Mouse (Mus musculus) erythroblast, embryonic 14.5 days (primary cell): ENCODE data around the gene Atg14. TPM values are rescaled to one million over a fixed set of nuclear protein-coding genes. Genes with fewer than 3 reads are reported as not detected.
"Not testable (repeated sequence)": the region's sequence is repeated elsewhere in the genome, so short reads cannot be mapped to it uniquely, and the experiment has no call there.

Experiments
- H3K27me3 ChIP-seq: 2 replicates; pipeline ENCODE4 v1.6.1; 2012; ENCODE audit warnings: inconsistent platforms; ENCODE audit not compliant: control insufficient read depth
- H3K36me3 ChIP-seq: 2 replicates; pipeline ENCODE4 v1.6.1; 2012; ENCODE audit warnings: mild to moderate bottlenecking, inconsistent platforms; ENCODE audit not compliant: control insufficient read depth
- H3K4me1 ChIP-seq: 2 replicates; pipeline ENCODE4 v1.6.1; 2012; ENCODE audit warnings: inconsistent platforms; ENCODE audit not compliant: control insufficient read depth
- H3K4me3 ChIP-seq: replicated peaks from 2 replicates; pipeline ENCODE3; 2012; ENCODE audit warnings: moderate library complexity, mild to moderate bottlenecking, inconsistent platforms
- H3K9me3 ChIP-seq: 2 replicates; pipeline ENCODE4 v1.6.1; 2012; ENCODE audit warnings: low read length, inconsistent platforms, mixed read lengths; ENCODE audit not compliant: control insufficient read depth
- GATA1 ChIP-seq: IDR thresholded peaks from 2 replicates; pipeline ENCODE4 v1.6.1; 2012; ENCODE audit warnings: low read length, inconsistent platforms, mixed read lengths
- TAL1 ChIP-seq: IDR thresholded peaks from 3 replicates; pipeline ENCODE4 v1.6.1; 2012; ENCODE audit warnings: low read length, inconsistent platforms, mixed read lengths
- polyA plus RNA-seq: library from polyadenylated mRNA; stranded (reverse); fragments of >175 nt; gene quantifications from 2 replicates; pipeline ENCODE4 v1.2.3, GENCODE M21; 2012

Gene Atg14
- polyA plus RNA-seq, 1 experiment, result 5.0 TPM

DNA sequence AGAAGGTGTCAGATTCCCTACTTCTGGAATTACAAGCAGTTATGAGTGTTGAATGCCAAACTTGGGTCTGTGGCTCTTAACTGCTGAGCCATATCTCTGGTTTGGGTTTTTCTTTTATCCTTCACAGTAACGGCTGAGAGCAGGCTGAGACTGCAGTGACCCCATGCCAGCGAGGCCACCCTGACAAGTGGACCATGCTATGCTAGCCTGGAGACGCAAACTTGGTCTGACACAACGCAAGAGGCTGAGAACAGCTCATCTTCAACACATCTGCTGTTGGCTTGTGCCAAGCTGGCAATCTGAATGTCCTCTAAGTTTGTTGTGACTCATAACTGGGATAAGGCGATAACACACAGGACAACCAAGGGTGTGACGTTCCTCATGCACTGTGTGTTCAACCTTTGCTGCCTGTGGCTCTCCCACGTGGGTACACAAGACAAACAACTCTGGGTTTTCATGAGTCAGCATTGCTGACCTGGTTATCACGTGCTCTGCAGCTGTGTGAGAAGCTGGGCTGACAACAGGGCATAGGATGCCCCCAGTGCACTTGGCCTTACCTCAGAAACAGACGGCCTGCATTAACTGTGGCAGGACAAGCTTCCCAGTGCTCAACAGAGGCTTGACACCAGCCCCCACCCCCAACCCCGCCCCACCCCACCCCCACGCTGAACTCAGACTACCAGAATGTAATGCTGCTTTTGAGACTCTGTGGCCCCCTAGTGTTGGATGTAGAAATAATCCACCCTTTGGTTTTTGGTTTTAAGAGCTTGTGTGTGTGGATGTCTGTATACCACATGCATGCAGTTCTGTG lies 36.9 kb downstream of the Atg14 start:
- no peaks in the 10 kb centered on the region for H3K27me3 ChIP-seq
- H3K9me3 ChIP-seq, result no peaks in the 10 kb centered on the region
- peaks cover 70% of the 10 kb centered on the region for H3K36me3 ChIP-seq
- peak; percentile 89 for TF ChIP-seq TAL1
- TF ChIP-seq GATA1, result peak; percentile 86
- H3K4me1 ChIP-seq, result peaks cover 64% of the 10 kb centered on the region
- H3K4me3 ChIP-seq, result peak overlapping the region; percentile 40

DNA sequence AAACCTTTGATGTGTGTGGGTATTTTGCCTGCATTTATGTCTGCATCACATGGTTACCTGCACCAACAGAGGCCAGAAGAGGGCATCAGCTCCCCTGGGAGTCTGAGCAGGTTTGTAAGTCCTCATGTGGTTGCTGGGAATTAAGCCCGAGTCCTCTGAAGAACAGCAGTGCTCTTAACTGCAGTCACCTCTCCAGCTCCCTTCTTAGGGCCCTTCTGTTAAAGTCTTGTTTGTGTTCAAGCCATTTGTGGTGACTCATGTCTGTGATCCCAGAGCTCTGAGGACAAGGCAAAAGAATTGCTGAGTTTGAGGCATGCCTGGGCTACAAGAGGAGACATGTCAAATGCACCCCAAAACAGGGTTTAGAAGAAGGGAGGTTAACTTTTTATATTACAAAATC lies 38.0 kb downstream of the Atg14 start:
- peaks cover 81% of the 10 kb centered on the region for H3K36me3 ChIP-seq
- no peaks in the 10 kb centered on the region for H3K27me3 ChIP-seq
- peaks cover 66% of the 10 kb centered on the region for H3K4me1 ChIP-seq
- H3K9me3 ChIP-seq, result no peaks in the 10 kb centered on the region
- H3K4me3 ChIP-seq, result no peak overlapping the region
- no peak for TF ChIP-seq GATA1
- no peak for TF ChIP-seq TAL1

DNA sequence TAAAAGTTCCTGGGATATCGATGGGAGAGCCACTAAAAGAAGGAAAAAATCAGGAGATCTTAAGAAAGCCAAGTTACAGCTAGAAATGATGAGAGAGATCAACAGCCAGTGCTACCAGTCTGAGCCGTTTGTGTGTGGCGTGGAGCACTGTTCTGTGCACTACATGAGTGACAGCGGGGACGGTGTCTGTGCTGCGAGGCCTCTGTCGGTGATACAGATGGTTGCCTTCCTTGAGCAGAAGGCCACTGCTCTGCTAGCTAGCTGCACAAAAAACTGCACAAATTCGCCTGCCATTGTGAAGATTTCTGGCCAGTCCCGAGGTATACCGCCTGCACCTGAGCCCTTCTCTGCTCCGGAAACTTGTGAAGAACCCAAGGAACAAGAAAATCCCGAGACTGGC lies 40.9 kb downstream of the Atg14 start:
- not testable (repeated sequence) for H3K9me3 ChIP-seq, H3K4me3 ChIP-seq, H3K27me3 ChIP-seq
- Histone ChIP-seq H3K4me1 (peaks cover 77% of the 10 kb centered on the region), H3K36me3 (peaks cover 98% of the 10 kb centered on the region)

DNA sequence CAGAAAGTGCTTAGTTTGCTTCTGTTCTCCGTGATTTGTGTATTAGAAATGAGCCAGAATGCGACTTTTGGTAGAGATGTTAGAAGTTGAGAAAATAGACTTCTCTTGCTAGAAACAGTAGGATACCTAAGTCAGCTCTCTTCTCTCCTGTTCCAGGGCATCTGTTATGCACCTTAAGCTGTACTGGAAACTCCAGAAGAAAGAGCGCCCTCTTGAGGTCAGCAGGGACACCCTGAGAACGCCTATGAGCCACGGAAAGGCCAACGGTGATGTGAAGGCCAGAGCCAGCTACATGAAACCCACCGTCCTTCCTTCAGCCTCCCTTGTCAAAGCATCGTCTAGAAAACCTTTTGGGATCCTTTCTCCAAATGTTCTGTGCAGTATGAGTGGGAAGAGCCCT lies 41.4 kb downstream of the Atg14 start:
- Histone ChIP-seq H3K4me1 (peaks cover 77% of the 10 kb centered on the region), H3K9me3 (no peaks in the 10 kb centered on the region), H3K36me3 (peaks cover 98% of the 10 kb centered on the region), H3K4me3 (no peak overlapping the region), H3K27me3 (no peaks in the 10 kb centered on the region)
- TF ChIP-seq TAL1 (no peak), GATA1 (no peak)

DNA sequence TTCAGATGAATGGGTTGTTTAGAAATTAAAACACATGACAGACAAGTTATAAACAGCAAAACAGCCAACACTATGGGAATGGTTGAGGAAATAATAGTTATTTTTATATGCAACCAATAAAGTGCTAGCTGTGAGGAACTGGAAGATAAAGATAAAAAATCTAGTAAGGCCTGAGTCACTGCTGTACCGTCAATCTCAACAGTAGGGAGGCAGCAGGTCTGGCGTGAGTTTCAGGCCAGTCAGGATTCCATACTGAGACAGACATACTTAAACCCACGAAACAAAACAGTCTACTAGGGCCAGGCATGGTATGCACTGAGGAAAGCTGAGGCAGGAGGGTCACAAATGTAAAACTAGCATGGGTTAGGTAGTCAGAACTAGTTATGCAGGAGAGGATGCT lies 42.2 kb downstream of the Atg14 start:
- H3K4me1 ChIP-seq, result peaks cover 73% of the 10 kb centered on the region
- peak overlapping the region; percentile 23 for H3K4me3 ChIP-seq
- H3K27me3 ChIP-seq, result no peaks in the 10 kb centered on the region
- H3K36me3 ChIP-seq, result peaks cover 93% of the 10 kb centered on the region
- no peaks in the 10 kb centered on the region for H3K9me3 ChIP-seq
- TF ChIP-seq GATA1, result no peak
- TF ChIP-seq TAL1, result no peak

DNA sequence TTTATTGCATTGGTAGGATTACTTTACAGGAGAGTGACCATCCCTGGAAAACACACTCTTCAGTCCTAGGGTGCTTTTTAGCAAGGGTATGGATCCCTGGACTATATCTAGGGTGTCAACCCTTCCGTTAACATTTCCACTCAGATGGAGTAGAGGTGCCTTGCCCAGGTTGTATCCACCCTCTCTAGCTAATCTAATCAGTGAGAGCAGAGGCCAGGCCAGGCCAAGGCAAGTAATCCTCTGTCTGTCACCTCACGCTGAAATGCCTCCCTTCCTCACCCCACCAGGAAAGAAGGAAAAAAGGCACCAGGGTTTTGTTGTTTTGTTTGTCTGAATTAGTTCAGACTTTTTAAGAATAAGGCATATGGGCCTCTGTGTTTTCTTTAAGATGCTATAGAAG lies 42.6 kb downstream of the Atg14 start:
- TF ChIP-seq GATA1, result peak; percentile 69
- TF ChIP-seq TAL1, result peak; percentile 57
- Histone ChIP-seq H3K36me3 (peaks cover 88% of the 10 kb centered on the region), H3K4me3 (peak overlapping the region; percentile 21), H3K4me1 (peaks cover 68% of the 10 kb centered on the region), H3K9me3 (no peaks in the 10 kb centered on the region), H3K27me3 (no peaks in the 10 kb centered on the region)

DNA sequence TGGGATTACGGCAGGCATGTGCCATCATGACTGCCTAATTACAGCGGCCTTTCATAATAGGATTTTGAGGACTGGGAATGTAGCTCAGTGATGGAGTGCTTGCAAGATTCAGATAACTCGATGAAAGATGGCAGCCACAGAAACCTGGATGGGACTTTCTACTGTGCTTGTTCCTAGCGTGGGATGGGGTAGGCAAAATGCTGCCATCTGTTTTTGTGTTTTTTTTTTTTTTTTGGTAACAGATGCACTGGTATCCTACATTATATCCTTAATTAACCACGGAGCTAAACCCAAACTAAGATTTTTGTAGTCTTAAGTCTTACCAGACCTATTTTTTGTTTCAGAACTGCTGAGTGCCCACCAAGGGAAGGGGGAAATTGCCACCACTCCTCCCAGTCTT lies 44.6 kb downstream of the Atg14 start:
- TF ChIP-seq TAL1, result no peak
- TF ChIP-seq GATA1, result no peak
- Histone ChIP-seq H3K9me3 (no peaks in the 10 kb centered on the region), H3K36me3 (peaks cover 79% of the 10 kb centered on the region), H3K27me3 (no peaks in the 10 kb centered on the region), H3K4me3 (no peak overlapping the region), H3K4me1 (peaks cover 76% of the 10 kb centered on the region)

DNA sequence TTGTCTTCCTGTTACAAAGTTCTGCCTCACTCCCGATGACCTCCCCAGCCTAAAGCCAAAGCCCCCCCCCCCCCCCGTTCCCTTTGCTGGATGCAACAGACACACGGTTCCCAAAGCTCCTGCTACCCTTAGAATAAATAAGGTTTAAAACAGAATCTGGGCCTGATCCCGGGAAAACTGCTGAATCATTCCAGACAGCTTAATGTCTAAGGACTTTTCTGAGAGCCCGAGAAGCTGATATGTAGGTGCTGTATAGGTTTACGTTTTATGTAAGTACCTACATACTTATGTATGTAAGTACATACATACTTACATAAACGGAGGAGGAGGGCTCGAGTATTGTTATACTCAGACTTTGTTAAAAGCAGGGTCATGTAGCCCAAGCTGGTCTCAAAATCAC lies 45.1 kb downstream of the Atg14 start:
- Histone ChIP-seq H3K36me3 (peaks cover 79% of the 10 kb centered on the region), H3K4me1 (peaks cover 79% of the 10 kb centered on the region), H3K9me3 (no peaks in the 10 kb centered on the region), H3K4me3 (no peak overlapping the region), H3K27me3 (no peaks in the 10 kb centered on the region)
- no peak for TF ChIP-seq TAL1
- no peak for TF ChIP-seq GATA1

DNA sequence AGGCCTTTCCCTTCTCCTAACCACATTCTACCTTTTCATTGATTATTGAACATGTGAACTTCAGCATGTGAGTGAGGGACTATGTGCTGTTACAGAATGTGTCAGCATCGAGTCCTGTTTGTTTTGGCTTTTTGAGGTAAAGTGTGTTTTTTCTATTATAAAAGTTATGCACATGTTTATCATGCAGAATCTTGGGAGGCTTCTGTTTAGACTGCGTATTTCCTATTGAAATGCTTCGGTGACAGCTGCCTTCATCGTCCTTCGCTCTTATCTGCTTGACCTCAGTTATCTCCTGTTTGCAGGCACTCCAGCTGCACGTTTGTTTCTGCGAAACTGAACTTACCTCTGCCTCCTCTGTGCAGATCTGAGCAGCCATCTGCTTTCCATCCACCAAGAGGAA lies 48.1 kb downstream of the Atg14 start:
- TF ChIP-seq TAL1, result peak; percentile 94
- TF ChIP-seq GATA1, result peak; percentile 96
- peaks cover 88% of the 10 kb centered on the region for H3K4me1 ChIP-seq
- H3K9me3 ChIP-seq, result no peaks in the 10 kb centered on the region
- no peaks in the 10 kb centered on the region for H3K27me3 ChIP-seq
- peaks cover 79% of the 10 kb centered on the region for H3K36me3 ChIP-seq
- peak overlapping the region; percentile 35 for H3K4me3 ChIP-seq

DNA sequence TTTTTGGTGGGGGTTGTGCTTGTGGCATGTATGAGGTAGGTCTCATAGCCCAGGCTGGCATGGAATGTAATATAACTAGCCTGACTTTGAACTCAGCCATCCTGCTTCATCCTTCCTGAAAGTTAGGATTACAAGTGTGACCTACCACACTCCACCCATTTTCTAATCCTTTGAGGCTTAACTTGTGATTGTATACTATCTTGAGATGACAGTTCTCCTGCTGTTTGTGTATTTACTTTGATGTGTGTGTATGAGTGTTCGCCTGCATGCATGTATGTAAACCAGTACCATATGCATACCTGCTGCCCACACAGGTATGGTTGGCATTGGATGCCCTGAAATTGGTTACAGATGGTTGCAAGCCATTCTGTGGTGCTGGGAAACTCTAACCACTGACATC lies 48.8 kb downstream of the Atg14 start:
- Histone ChIP-seq H3K27me3 (no peaks in the 10 kb centered on the region), H3K4me1 (peaks cover 88% of the 10 kb centered on the region), H3K4me3 (peak overlapping the region; percentile 36), H3K9me3 (no peaks in the 10 kb centered on the region), H3K36me3 (peaks cover 79% of the 10 kb centered on the region)
- TF ChIP-seq GATA1, result no peak
- TF ChIP-seq TAL1, result no peak
